Mouse (Mus musculus): ENCODE measurements around the gene Abhd4. TPM values are rescaled to one million over a fixed set of nuclear protein-coding genes. Genes with fewer than 3 reads are reported as not detected.

Gene Abhd4
- polyA plus RNA-seq, 1 experiment = 237 TPM

DNA sequence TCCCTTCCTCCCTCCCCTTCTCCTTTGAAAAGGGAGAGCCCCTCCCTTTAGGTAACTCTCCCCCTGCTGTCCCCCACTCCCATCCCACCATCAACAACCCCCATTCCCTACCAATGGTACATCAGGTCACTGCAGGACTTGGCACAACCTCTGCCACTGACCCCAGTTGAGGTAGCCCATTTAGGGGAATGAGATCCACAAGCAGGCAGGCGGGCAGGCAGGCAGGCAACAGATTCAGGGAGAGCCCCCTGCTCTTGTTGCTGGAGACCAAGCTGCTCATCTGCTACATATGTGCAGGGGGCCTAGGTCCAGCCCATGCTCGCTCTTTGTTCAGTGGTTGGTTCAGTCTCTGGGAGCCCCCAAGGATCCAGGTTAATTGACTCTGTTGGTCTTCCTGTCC is 22.5 kb downstream of the Abhd4 start:
- Histone ChIP-seq H3K36me3 (ENCODE audit: control insufficient read depth, insufficient read depth, low read length) (no peaks in the 10 kb centered on the region), H3K27ac (ENCODE audit: control insufficient read depth, insufficient read depth, low read depth, low read length) (no peak overlapping the region), H3K4me1 (ENCODE audit: control insufficient read depth, insufficient read depth, low read length) (no peaks in the 10 kb centered on the region), H3K4me3 (ENCODE audit: control insufficient read depth, low read depth, low read length) (no peak overlapping the region), H3K27me3 (ENCODE audit: control insufficient read depth, insufficient read depth, low read length) (no peaks in the 10 kb centered on the region)
- TF ChIP-seq POLR2A (IDR thresholded peaks at IDR 0.05; ENCODE audit: control insufficient read depth, low read depth, low read length) (no peak), CTCF (IDR thresholded peaks at IDR 0.05; ENCODE audit: control insufficient read depth, insufficient read depth, insufficient replicate concordance, low read depth, low read length) (no peak)

- Histone ChIP-seq H3K27ac (ENCODE audit: control insufficient read depth, insufficient read depth, low read depth, low read length) (no peak within 1 kb of the TSS), H3K27me3 (ENCODE audit: control insufficient read depth, insufficient read depth, low read length) (no peaks in the 10 kb centered on the region), H3K4me1 (ENCODE audit: control insufficient read depth, insufficient read depth, low read length) (no peaks in the 10 kb centered on the region), H3K4me3 (ENCODE audit: control insufficient read depth, low read depth, low read length) (no peak within 1 kb of the TSS), H3K36me3 (ENCODE audit: control insufficient read depth, insufficient read depth, low read length) (no peaks in the 10 kb centered on the region)
- TF ChIP-seq POLR2A (IDR thresholded peaks at IDR 0.05; ENCODE audit: control insufficient read depth, low read depth, low read length) (no peak), CTCF (IDR thresholded peaks at IDR 0.05; ENCODE audit: control insufficient read depth, insufficient read depth, insufficient replicate concordance, low read depth, low read length) (no peak)
These were observed 30.9 kb downstream of the Abhd4 start, which contains the start of gene Olfr49 for GRCm38 (mm10) chr14:54284839-54285238. Olfr49 (minus strand) TSS chr14:54284939.

DNA sequence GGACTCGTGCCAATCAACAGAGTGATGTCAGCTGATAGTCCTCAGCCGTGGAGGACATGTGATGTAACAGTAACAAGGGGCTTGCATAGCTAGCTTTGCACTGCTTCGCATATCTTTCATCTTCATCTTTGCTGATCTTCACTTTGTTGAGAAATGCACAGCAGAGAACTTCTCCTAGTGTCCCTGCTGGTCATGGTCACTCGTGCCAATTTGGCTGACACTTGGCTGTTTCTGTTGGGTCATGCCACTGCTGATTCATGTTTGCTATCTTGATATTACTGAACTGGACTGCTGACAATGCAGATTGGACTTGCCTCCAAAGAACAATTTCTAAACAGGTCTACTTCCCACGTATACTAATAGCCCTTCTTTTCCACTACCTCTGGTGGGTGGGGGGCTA is 46.1 kb downstream of the Abhd4 start:
- no peak overlapping the region for H3K4me3 ChIP-seq (ENCODE audit: control insufficient read depth, low read depth, low read length)
- no peak overlapping the region for H3K27ac ChIP-seq (ENCODE audit: control insufficient read depth, insufficient read depth, low read depth, low read length)
- no peak for TF ChIP-seq CTCF (IDR thresholded peaks at IDR 0.05; ENCODE audit: control insufficient read depth, insufficient read depth, insufficient replicate concordance, low read depth, low read length)
- H3K36me3 ChIP-seq (ENCODE audit: control insufficient read depth, insufficient read depth, low read length) = no peaks in the 10 kb centered on the region
- H3K27me3 ChIP-seq (ENCODE audit: control insufficient read depth, insufficient read depth, low read length) = no peaks in the 10 kb centered on the region
- H3K4me1 ChIP-seq (ENCODE audit: control insufficient read depth, insufficient read depth, low read length) = no peaks in the 10 kb centered on the region

GRCm38 (mm10) chr14:54300676-54301075 is 46.7 kb downstream of the Abhd4 start:
- Histone ChIP-seq H3K36me3 (ENCODE audit: control insufficient read depth, insufficient read depth, low read length) (no peaks in the 10 kb centered on the region), H3K27ac (ENCODE audit: control insufficient read depth, insufficient read depth, low read depth, low read length) (0 out of 2 replicates have a peak overlapping the region, but pooled peaks have one; percentile 42), H3K4me1 (ENCODE audit: control insufficient read depth, insufficient read depth, low read length) (no peaks in the 10 kb centered on the region), H3K4me3 (ENCODE audit: control insufficient read depth, low read depth, low read length) (no peak overlapping the region), H3K27me3 (ENCODE audit: control insufficient read depth, insufficient read depth, low read length) (no peaks in the 10 kb centered on the region)
- TF ChIP-seq POLR2A (IDR thresholded peaks at IDR 0.05; ENCODE audit: control insufficient read depth, low read depth, low read length) (no peak), CTCF (IDR thresholded peaks at IDR 0.05; ENCODE audit: control insufficient read depth, insufficient read depth, insufficient replicate concordance, low read depth, low read length) (no peak)

DNA sequence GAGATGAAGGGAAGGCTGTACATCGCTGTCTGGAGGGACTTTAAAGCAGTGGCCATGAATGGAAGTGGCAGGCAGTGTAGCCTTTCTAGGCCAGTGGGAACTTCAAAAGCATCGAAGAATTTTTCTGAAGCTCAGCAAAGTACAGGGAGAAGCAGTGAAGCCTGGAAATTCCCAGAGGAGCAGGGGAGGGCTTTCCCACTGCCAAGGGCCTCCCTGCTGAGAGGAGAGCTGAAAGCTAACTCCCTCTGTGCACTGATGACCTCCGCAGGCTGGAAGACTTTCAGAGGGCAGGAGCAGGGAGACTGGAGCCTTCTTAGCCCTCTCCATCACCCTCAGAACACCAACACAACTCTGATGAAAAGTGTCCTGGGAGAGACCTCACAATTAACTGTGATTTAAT is 57.8 kb downstream of the Abhd4 start:
- Histone ChIP-seq H3K36me3 (ENCODE audit: control insufficient read depth, insufficient read depth, low read length) (no peaks in the 10 kb centered on the region), H3K27ac (ENCODE audit: control insufficient read depth, insufficient read depth, low read depth, low read length) (no peak overlapping the region)
- TF ChIP-seq POLR2A (IDR thresholded peaks at IDR 0.05; ENCODE audit: control insufficient read depth, low read depth, low read length) (no peak), CTCF (IDR thresholded peaks at IDR 0.05; ENCODE audit: control insufficient read depth, insufficient read depth, insufficient replicate concordance, low read depth, low read length) (no peak)

More for the DNA sequence above, 57.8 kb downstream of the Abhd4 start:
- Histone ChIP-seq H3K27me3 (ENCODE audit: control insufficient read depth, insufficient read depth, low read length) (no peaks in the 10 kb centered on the region), H3K4me3 (ENCODE audit: control insufficient read depth, low read depth, low read length) (no peak overlapping the region), H3K4me1 (ENCODE audit: control insufficient read depth, insufficient read depth, low read length) (no peaks in the 10 kb centered on the region)

Other genes starting within 250 kb of the Abhd4 start
- gene Dad1, start 84 bp upstream of the Abhd4 start, polyA plus RNA-seq (2012; rRNA removed) = 625 and 632 TPM in 2 replicates
- not detected in 2 replicates for gene Olfr49, start 30.8 kb downstream of the Abhd4 start, polyA plus RNA-seq (2012; rRNA removed)
- 28.0 and 28.6 TPM in 2 replicates for gene Oxa1l, start 106.6 kb downstream of the Abhd4 start, polyA plus RNA-seq (2012; rRNA removed)
- gene Slc7a7, start 163.6 kb downstream of the Abhd4 start, polyA plus RNA-seq (2012; rRNA removed) = 17.7 and 19.5 TPM in 2 replicates
- 85.4 and 140 TPM in 2 replicates for gene Mrpl52, start 172.7 kb downstream of the Abhd4 start, polyA plus RNA-seq (2012; rRNA removed)
- gene Mmp14, start 177.4 kb downstream of the Abhd4 start, polyA plus RNA-seq (2012; rRNA removed) = 16.8 and 17.4 TPM in 2 replicates
- gene Lrp10, start 209.9 kb downstream of the Abhd4 start, polyA plus RNA-seq (2012; rRNA removed) = 13.8 and 15.6 TPM in 2 replicates
- gene Rem2, start 221.9 kb downstream of the Abhd4 start, polyA plus RNA-seq (2012; rRNA removed) = 0.25 and 0.28 TPM in 2 replicates